Mouse (Mus musculus) hindbrain, embryonic 13.5 days (tissue): ENCODE measurements at regions not wholly inside any gene's neighbourhood (a gene's known extent, or its start where the extent isn't known, plus 50 kb on each side); places are given as distances from the start of the nearest gene placed in this dataset.

ENCODE experiments used
- ATAC-seq: fragments of 200-750 bp; cut with Nextera tagmentation; 2 replicates; pipeline ENCODE4 v1.8.0; 2017; ENCODE audit warnings: moderate TSS enrichment; ENCODE audit not compliant: low FRiP score
- H3K27ac ChIP-seq: fragments of 300-500 bp; sonication (generic); 2 replicates; pipeline ENCODE4 v1.5.1; 2015; ENCODE audit warnings: inconsistent platforms, mild to moderate bottlenecking, moderate library complexity
- H3K27me3 ChIP-seq: fragments of 300-500 bp; sonication (generic); 2 replicates; pipeline ENCODE4 v1.6.1; 2015; ENCODE audit warnings: mild to moderate bottlenecking, inconsistent platforms
- H3K36me3 ChIP-seq: fragments of 300-500 bp; sonication (generic); 2 replicates; pipeline ENCODE4 v1.6.1; 2015; ENCODE audit warnings: mild to moderate bottlenecking, inconsistent platforms
- H3K4me1 ChIP-seq: fragments of 300-500 bp; sonication (generic); replicated peaks from 2 replicates; pipeline ENCODE4 v1.6.1; 2015; ENCODE audit warnings: inconsistent platforms
- H3K4me2 ChIP-seq: fragments of 300-500 bp; sonication (generic); 2 replicates; pipeline ENCODE4 v1.6.1; 2015; ENCODE audit warnings: inconsistent platforms, mild to moderate bottlenecking, moderate library complexity
- H3K4me3 ChIP-seq: fragments of 300-500 bp; sonication (generic); 2 replicates; pipeline ENCODE4 v1.5.1; 2015; ENCODE audit warnings: mild to moderate bottlenecking, inconsistent platforms
- H3K9ac ChIP-seq: fragments of 300-500 bp; sonication (generic); 2 replicates; pipeline ENCODE4 v1.6.1; 2015; ENCODE audit warnings: mild to moderate bottlenecking, inconsistent platforms
- H3K9me3 ChIP-seq: fragments of 300-500 bp; sonication (generic); 2 replicates; pipeline ENCODE4 v1.6.1; 2016; ENCODE audit warnings: inconsistent platforms
- WGBS: fragments of 180-500 bp; shearing (Covaris S2); methylation state at CpG from one replicate; pipeline ENCODE4 v1.1.7; 2015; 5-methylcytosine and 5-hydroxymethylcytosine counted together

DNA sequence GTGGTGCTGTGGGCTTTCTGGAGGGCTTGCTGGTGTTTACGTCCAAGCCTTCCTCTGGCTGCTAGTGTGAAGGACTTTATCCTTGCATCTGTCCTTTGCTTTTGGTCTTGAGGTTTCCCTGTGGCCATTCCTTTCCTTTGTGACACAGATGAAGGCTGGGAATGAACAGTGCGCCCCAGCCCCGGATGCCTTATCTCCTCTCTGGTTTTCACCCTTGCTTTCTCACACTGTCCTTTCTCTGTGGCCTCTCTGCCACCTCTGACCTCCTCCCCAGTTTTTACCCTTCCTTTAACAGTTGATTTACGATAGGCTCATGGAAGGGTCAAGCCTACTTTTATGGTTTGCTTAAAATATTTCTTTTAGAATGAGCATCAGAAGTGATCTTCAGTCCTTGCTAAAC, 53.2 kb downstream of the Gas1 start:
- no peak overlapping the region for H3K4me2 ChIP-seq
- no peak overlapping the region for H3K9ac ChIP-seq
- ATAC-seq, result no peak
- H3K9me3 ChIP-seq, result 0 out of 2 replicates have a peak, but pooled peaks cover 2% of the 10 kb centered on the region
- H3K27ac ChIP-seq, result no peak overlapping the region
- H3K36me3 ChIP-seq, result no peaks in the 10 kb centered on the region
- 0 out of 2 replicates have a peak, but pooled peaks cover 17% of the 10 kb centered on the region for H3K27me3 ChIP-seq
- WGBS, result 33% methylated on average over 4 of the region's 4 CpGs
- no peak overlapping the region for H3K4me3 ChIP-seq
- H3K4me1 ChIP-seq, result peaks cover 43% of the 10 kb centered on the region

DNA sequence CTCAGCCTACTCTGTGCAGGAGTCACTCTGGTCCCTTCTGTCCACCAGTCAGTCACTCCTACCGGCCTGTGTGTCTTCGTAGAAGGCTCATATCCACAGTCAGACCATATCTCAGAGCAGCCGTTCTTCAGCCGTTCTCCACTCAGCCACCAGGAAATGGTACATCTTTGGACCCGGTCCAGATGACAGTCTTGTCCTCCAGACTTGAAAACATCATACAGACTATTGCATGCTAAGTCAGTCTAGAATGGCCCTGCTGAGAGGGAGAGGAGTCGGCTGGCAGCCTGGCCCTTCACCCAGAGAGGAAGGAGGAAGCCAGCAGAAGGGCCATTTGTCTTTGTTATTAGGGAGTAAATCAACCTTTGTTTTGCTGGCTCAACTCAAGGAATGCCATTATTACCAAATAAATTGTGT, 54.0 kb downstream of the Gas1 start:
- H3K27ac ChIP-seq, result no peak overlapping the region; the same call in 1 of the 2 replicates
- peaks cover 43% of the 10 kb centered on the region for H3K4me1 ChIP-seq
- H3K4me2 ChIP-seq, result peak overlapping the region; percentile 19; the same call in 1 of the 2 replicates
- H3K9me3 ChIP-seq, result 0 out of 2 replicates have a peak, but pooled peaks cover 9% of the 10 kb centered on the region
- H3K36me3 ChIP-seq, result no peaks in the 10 kb centered on the region
- H3K27me3 ChIP-seq, result 0 out of 2 replicates have a peak, but pooled peaks cover 17% of the 10 kb centered on the region
- H3K9ac ChIP-seq, result no peak overlapping the region
- H3K4me3 ChIP-seq, result no peak overlapping the region
- WGBS, result 52% methylated on average over 6 of the region's 6 CpGs
- ATAC-seq, result peak; percentile 45; the same call in 1 of the 2 replicates

DNA sequence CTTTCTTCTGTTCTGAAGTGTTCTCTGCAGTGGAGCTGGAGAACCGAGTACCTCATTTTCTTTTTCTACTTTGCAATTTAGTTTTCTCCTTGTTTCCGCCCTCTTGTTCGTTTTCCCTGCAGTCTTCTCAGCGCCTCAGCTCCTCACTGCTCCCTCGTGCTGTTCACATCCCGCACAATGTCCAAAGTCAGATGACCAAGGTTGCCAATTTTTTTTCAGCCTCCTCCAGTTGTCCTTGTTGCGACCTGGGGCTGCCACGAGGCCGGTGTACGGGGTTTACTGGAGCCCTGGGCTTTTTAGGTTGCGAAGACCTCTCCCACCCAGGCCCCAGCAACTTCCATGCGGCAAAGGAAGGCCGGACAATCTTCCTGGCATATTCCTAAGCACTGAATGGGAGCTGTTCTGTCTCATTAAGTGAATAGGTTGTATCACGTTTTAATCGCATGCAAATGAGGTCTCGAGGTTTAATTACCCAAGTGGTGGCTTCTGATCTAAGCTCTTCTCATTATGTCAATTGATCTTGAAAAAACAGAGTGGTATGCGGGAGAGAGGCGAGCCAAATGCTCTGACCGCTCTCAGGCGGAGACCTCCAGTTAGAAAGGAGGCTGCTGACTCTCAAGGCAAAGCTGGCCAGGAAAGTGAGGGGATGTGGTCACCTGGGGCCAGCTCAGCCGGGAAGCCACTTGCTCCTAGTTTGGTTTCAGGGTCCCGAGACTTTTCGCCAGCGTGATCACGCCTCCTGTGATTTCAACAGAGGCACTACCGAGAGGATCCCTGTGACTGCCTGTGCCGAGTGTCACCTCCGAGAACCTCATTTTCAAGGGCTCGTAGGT, 54.6 kb downstream of the Gas1 start:
- H3K36me3 ChIP-seq, result no peaks in the 10 kb centered on the region
- WGBS, result 49% methylated on average over 29 of the region's 29 CpGs
- peak; percentile 26; the same call in 1 of the 2 replicates for ATAC-seq
- H3K9ac ChIP-seq, result no peak overlapping the region
- 0 out of 2 replicates have a peak, but pooled peaks cover 9% of the 10 kb centered on the region for H3K9me3 ChIP-seq
- 0 out of 2 replicates have a peak, but pooled peaks cover 10% of the 10 kb centered on the region for H3K27me3 ChIP-seq
- H3K4me2 ChIP-seq, result peak overlapping the region; percentile 19; the same call in 1 of the 2 replicates
- no peak overlapping the region for H3K4me3 ChIP-seq
- no peak overlapping the region; the same call in 1 of the 2 replicates for H3K27ac ChIP-seq
- H3K4me1 ChIP-seq, result peaks cover 40% of the 10 kb centered on the region

DNA sequence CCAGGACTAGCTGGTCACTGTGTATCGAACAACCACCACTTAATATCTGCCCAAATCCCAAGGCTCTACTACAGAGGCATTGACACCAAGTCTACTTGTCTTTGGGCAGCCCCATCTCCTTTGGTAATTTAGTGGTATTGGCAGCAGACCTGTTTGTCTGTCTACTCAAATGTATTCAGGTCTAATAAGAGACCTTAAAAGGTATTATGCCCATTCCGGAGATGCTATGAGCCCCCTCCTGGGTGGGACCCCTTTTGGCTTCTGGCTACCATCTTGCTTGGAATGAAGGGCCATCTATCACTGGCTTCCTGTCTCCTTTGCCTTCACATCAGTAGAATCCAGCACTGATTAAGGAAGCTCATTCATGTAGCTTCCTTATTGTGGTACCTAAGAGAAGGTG, 65.7 kb downstream of the Gas1 start:
- ATAC-seq, result no peak
- no peaks in the 10 kb centered on the region for H3K9me3 ChIP-seq
- H3K27me3 ChIP-seq, result 0 out of 2 replicates have a peak, but pooled peaks cover 9% of the 10 kb centered on the region
- no peak overlapping the region for H3K4me3 ChIP-seq
- H3K27ac ChIP-seq, result no peak overlapping the region
- H3K4me1 ChIP-seq, result peaks cover 12% of the 10 kb centered on the region
- 92% methylated on average over 2 of the region's 2 CpGs for WGBS
- H3K36me3 ChIP-seq, result no peaks in the 10 kb centered on the region
- no peak overlapping the region for H3K9ac ChIP-seq
- no peak overlapping the region for H3K4me2 ChIP-seq

DNA sequence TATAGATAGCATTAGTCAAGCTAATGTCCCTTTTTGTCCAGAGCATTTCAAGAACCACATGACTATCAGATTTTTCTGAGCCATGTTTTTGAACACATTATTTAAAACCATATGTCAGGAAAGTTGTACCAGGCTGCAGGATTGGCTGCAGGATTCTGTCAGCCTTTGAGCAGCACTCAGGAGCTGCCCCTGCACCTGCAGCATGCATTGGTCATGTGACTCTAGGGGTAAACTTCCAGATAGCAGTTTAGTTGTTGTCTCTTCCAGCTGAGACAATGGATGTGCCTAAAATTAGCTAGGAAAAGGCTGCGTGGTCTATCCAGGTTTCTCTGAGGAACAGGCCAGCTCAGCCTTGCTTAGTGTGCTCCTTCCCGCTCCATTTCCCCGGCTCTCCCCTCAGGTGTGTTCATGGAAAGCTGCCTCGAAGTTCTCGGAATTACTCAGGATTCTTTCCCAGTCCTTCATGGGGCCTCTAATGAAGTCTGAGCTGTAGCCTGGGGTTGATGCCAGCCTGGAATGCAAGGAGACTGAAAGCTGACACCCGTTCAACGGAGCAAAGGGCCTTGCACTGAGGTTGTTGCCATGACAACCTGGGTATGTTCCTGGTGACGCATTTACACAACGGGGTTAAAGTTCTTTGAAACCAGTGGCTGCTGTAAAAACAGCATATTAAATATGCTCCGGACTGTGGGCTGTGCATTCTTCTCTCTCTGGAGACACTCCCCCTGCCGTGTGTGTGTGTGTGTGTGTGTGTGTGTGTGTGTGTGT, 66.9 kb downstream of the Gas1 start:
- H3K4me3 ChIP-seq, result no peak overlapping the region
- no peak overlapping the region for H3K9ac ChIP-seq
- 3% methylated on average over 11 of the region's 11 CpGs for WGBS
- H3K9me3 ChIP-seq, result no peaks in the 10 kb centered on the region
- ATAC-seq, result peak; percentile 83
- peak overlapping the region; percentile 22 for H3K4me2 ChIP-seq
- H3K4me1 ChIP-seq, result peaks cover 12% of the 10 kb centered on the region
- 0 out of 2 replicates have a peak, but pooled peaks cover 9% of the 10 kb centered on the region for H3K27me3 ChIP-seq
- peak overlapping the region; percentile 63 for H3K27ac ChIP-seq
- H3K36me3 ChIP-seq, result no peaks in the 10 kb centered on the region

DNA sequence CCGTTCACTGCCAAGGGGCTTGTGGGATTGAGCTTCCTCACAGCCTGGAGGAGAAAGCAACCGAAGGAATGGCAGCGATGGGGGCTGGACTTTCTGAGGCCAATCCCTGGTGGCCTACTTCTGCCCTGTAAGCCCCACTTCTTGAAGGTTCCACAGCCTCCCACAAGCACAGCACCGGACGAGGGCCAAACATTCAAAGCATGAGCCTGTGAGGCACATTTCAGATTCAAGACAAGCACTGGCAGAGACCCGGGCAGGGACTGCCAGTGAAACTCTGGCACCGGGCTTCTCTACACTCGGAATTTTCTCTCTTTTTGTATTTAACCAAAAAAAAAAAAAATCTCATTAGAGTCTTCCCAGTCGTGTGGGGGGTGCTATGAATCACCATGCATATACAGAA, 71.9 kb downstream of the Gas1 start:
- ATAC-seq, result no peak
- WGBS, result 91% methylated on average over 9 of the region's 9 CpGs
- peaks cover 5% of the 10 kb centered on the region for H3K4me1 ChIP-seq

DNA sequence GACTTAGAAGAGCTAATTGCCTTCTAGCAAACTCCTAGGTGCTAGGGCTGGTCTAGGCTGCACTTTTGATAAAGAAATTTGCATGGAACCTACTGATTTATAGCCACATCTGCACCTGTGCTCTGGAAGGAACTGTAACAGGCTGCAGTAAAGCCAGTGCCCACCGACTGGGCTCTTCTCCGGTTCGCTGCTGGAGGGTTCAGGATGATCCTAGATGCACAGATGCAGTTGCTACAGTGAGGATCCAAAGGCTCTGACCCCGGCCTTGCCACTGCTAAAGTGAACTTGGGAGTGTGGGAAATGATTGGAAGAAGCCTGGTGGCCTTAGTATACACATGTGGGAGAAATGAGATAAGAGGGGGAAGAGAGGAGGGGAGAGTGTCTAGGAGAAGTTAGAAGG, 75.5 kb downstream of the Gas1 start:
- WGBS, result 80% methylated on average over 4 of the region's 4 CpGs
- no peak overlapping the region for H3K4me3 ChIP-seq
- H3K9me3 ChIP-seq, result no peaks in the 10 kb centered on the region
- no peaks in the 10 kb centered on the region for H3K36me3 ChIP-seq
- no peak overlapping the region for H3K9ac ChIP-seq
- no peak overlapping the region for H3K4me2 ChIP-seq
- H3K27me3 ChIP-seq, result no peaks in the 10 kb centered on the region
- no peak overlapping the region for H3K27ac ChIP-seq
- no peak for ATAC-seq
- 0 out of 2 replicates have a peak, but pooled peaks cover 3% of the 10 kb centered on the region for H3K4me1 ChIP-seq

More for the DNA sequence above, 71.9 kb downstream of the Gas1 start:
- no peak overlapping the region for H3K4me2 ChIP-seq
- H3K9me3 ChIP-seq, result no peaks in the 10 kb centered on the region
- no peak overlapping the region for H3K27ac ChIP-seq
- H3K9ac ChIP-seq, result no peak overlapping the region
- 0 out of 2 replicates have a peak, but pooled peaks cover 4% of the 10 kb centered on the region for H3K27me3 ChIP-seq
- no peaks in the 10 kb centered on the region for H3K36me3 ChIP-seq
- H3K4me3 ChIP-seq, result no peak overlapping the region

DNA sequence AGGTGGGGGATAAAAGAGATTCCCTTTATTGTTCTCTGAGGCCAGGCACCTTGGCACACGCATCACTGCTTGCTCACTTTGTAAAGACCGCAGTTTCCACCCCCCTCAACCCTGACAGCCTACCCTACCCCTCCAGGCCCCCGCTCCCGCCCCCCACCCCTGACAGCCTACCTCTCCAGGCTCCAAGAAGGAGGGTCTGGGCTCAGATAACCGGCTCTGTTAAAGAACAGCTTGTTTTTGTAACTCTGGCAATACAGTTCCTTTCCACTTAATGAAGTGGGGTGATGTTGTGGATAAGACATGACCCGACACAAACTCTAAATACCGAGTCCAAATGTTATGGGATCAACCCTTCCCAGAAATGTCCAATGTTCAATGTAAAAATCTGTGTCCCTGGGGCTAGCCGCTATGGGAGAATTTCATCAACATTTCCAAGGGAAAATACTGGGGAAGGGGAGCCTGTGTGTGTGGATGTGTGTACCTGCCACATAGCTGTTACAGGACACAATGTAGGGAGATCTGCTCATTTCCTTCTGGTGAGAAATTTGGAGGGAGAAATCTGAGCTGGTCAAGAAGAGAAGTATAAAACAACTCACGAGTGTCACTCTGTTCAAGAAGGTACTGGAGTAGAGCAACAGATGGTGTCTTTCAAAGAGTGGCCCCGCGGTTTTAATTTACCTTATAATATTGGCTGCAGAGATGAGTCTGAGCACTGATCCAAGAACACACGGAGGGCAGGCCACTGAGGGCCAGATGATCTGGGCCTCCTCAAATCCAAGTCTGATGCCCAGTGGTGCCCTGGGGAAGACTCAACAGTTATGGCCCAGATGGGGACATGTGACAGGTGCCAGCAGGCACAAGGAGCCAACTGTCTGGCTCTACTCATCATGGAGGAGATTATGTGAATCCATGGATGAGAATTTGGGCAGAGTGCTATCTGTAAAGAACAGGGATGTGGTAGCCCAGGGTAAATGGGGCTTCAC, 76.7 kb downstream of the Gas1 start:
- no peak overlapping the region for H3K4me3 ChIP-seq
- no peak for ATAC-seq
- H3K4me2 ChIP-seq, result no peak overlapping the region
- H3K27me3 ChIP-seq, result no peaks in the 10 kb centered on the region
- no peak overlapping the region for H3K27ac ChIP-seq
- H3K36me3 ChIP-seq, result no peaks in the 10 kb centered on the region
- H3K4me1 ChIP-seq, result 0 out of 2 replicates have a peak, but pooled peaks cover 3% of the 10 kb centered on the region
- 72% methylated on average over 12 of the region's 12 CpGs for WGBS
- no peaks in the 10 kb centered on the region for H3K9me3 ChIP-seq
- H3K9ac ChIP-seq, result no peak overlapping the region

DNA sequence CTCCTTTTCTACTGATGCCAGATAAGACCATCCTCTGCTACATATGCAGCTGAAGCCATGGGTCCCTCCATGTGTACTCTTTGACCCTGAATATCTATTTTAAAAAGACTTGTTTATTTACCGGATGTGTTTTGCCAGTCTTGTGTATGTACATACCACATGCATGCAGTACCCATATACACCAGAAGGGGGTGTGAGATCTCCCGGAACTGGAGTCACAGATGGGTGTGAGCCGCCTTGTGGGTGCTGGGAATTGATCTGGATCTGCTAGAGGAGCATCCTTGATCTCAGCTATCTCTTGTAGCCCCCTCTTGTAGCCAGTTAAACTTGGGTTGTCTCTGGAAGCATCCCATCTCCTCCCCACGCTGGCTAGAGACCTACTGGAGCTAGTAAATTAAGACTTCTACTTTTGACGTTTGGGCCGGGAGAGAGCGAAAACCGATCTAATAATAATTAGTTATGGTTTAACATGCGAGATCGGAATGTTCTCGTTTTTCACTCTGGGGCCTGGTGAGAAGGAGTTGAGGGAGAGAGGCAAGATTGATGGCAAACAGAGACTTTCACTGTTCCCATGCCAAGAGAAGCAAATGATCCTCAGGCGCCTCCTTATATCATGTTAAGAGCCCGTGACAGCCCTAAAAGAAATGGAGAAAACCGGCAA, 77.6 kb downstream of the Gas1 start:
- Histone ChIP-seq H3K27me3 (no peaks in the 10 kb centered on the region), H3K27ac (no peak overlapping the region), H3K4me2 (no peak overlapping the region), H3K9me3 (no peaks in the 10 kb centered on the region), H3K9ac (no peak overlapping the region), H3K4me3 (no peak overlapping the region), H3K36me3 (no peaks in the 10 kb centered on the region), H3K4me1 (0 out of 2 replicates have a peak, but pooled peaks cover 3% of the 10 kb centered on the region)
- ATAC-seq, result no peak
- WGBS, result 68% methylated on average over 14 of the region's 14 CpGs

DNA sequence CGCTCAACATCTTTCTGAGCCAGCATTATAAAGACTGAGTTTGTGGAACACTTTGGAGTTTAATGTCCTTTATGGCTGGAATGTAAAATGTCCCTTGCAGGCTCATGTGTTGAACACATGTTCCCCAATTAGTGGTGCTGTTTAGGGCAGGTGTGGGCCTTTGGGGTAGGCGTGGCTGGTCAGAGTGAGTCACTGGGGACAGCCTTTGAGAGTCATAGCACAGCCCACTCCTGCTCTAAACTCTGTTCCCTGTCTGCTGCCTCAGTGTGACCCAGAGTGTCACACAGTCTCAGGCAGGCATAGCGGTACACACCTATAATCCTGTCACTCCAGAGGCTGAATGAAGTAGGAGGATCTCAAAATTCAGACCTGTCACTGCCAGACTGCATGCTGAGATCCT, 78.8 kb downstream of the Gas1 start:
- 84% methylated on average over 3 of the region's 3 CpGs for WGBS
- no peaks in the 10 kb centered on the region for H3K36me3 ChIP-seq

DNA sequence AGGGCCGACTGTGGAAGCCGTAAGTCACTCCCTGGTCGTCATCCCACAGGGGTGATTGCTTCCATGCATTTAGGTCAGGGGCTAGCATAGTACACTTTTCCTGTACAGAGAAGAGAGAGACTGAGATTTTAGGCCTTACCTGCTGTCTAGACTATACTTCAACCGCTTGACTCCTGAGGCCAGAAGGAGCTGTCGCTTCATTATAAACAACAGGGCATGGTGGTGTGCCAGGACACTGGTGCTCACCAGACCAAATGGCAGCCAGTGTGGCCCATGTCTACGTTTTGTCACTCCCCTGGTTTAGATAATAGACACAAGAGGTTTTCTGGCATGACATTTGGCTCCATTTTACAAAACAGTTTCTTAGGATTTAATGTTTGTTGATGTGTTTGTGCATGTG, 79.4 kb downstream of the Gas1 start:
- no peak for ATAC-seq
- Histone ChIP-seq H3K27me3 (no peaks in the 10 kb centered on the region), H3K9ac (no peak overlapping the region), H3K4me1 (0 out of 2 replicates have a peak, but pooled peaks cover 3% of the 10 kb centered on the region), H3K27ac (no peak overlapping the region), H3K4me3 (no peak overlapping the region), H3K4me2 (no peak overlapping the region), H3K9me3 (no peaks in the 10 kb centered on the region), H3K36me3 (no peaks in the 10 kb centered on the region)
- 68% methylated on average over 6 of the region's 6 CpGs for WGBS

More for the DNA sequence above, 78.8 kb downstream of the Gas1 start:
- Histone ChIP-seq H3K4me2 (no peak overlapping the region), H3K27ac (no peak overlapping the region), H3K4me3 (no peak overlapping the region), H3K4me1 (0 out of 2 replicates have a peak, but pooled peaks cover 3% of the 10 kb centered on the region), H3K9ac (no peak overlapping the region), H3K27me3 (no peaks in the 10 kb centered on the region), H3K9me3 (no peaks in the 10 kb centered on the region)
- no peak for ATAC-seq
